Mouse (Mus musculus): ENCODE measurements around the gene Fam69a. TPM values are rescaled to one million over a fixed set of nuclear protein-coding genes. Genes with fewer than 3 reads are reported as not detected.

Fam69a gene
- polyA plus RNA-seq, 1 experiment from 2014 or later, result 20.9 TPM

Other genes with a start within 250 kb of the Fam69a start
- gene Ube2d2b, start 157.0 kb downstream of the Fam69a start, polyA plus RNA-seq (2015; fragmentation: Nextera tagmentation; extraction: Ambion mirVana), result 0.10 TPM in 1 of 2 replicates, not detected in the other
- gene Evi5, start 112.0 kb downstream of the Fam69a start, polyA plus RNA-seq (2015; fragmentation: Nextera tagmentation; extraction: Ambion mirVana), result 60.1 and 66.3 TPM in 2 replicates
- gene Rpl5, start 86.6 kb downstream of the Fam69a start, polyA plus RNA-seq (2015; fragmentation: Nextera tagmentation; extraction: Ambion mirVana), result 75.2 and 78.0 TPM in 2 replicates
- gene Mtf2, start 78.6 kb upstream of the Fam69a start, polyA plus RNA-seq (2015; fragmentation: Nextera tagmentation; extraction: Ambion mirVana), result 71.8 and 86.0 TPM in 2 replicates
- gene Tmed5, start 145.5 kb upstream of the Fam69a start, polyA plus RNA-seq (2015; fragmentation: Nextera tagmentation; extraction: Ambion mirVana), result 41.1 and 44.6 TPM in 2 replicates
- 9.3 and 10.2 TPM in 2 replicates for gene Ccdc18, start 145.8 kb upstream of the Fam69a start, polyA plus RNA-seq (2015; fragmentation: Nextera tagmentation; extraction: Ambion mirVana)